Mouse (Mus musculus) neural tube, embryonic 10.5 days (tissue): ENCODE measurements around the gene Nipa1.
A peak's percentile ranks its signal among the peaks of the same experiment; 100 is the strongest.

Experiments used
- DNase-seq: peaks from one replicate; pipeline ENCODE4 v3.0.0-alpha.2; 2017; ENCODE audit warnings: low spot score; ENCODE audit errors: extremely low spot score

The Nipa1 gene

GRCm38 (mm10) chr7:56010318-56011017, 9.3 kb downstream of the Nipa1 start:
- no peak for DNase-seq

DNA sequence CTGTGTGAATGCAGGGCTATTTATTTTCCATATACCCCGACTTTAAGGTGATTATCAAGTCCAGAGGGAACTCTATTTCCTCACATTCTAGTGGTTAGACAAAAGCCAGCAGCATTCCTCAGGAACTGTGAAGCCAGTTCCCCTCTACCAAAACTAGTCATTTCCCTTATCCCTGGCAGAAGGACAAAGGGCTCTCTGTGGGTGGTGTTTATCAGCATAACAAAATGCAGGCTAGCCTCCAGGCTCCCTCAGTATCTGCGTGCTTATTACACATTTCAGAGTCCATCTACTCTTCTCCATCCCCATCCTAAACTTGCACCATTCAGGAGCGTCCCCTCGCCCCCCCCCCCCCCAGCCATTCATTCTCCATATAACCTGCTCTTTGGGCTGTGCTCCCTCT, 20.8 kb downstream of the Nipa1 start:
- DNase-seq: no peak

GRCm38 (mm10) chr7:55995013-55995412, 24.7 kb downstream of the Nipa1 start:
- DNase-seq: no peak

DNA sequence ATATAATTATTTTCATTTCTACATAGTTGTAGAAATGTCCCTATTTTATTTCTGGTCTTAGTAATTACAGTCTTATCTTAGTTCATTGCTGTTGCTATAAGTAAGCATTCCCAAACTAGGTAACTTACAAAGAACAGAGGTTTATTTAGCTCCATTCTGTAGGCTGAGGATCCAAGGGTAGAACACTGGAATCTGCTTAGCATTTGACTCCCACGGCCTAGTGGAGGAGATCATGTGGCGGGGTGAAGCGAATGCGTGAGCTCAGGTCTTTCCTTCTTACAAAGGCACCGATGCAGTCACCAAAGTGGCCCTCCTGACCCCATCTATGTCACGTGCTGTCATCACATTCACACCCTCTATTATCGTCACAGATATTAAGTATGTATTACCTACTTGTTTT, 27.9 kb downstream of the Nipa1 start:
- no peak for DNase-seq

GRCm38 (mm10) chr7:55991129-55991528, 28.6 kb downstream of the Nipa1 start:
- DNase-seq: no peak

DNA sequence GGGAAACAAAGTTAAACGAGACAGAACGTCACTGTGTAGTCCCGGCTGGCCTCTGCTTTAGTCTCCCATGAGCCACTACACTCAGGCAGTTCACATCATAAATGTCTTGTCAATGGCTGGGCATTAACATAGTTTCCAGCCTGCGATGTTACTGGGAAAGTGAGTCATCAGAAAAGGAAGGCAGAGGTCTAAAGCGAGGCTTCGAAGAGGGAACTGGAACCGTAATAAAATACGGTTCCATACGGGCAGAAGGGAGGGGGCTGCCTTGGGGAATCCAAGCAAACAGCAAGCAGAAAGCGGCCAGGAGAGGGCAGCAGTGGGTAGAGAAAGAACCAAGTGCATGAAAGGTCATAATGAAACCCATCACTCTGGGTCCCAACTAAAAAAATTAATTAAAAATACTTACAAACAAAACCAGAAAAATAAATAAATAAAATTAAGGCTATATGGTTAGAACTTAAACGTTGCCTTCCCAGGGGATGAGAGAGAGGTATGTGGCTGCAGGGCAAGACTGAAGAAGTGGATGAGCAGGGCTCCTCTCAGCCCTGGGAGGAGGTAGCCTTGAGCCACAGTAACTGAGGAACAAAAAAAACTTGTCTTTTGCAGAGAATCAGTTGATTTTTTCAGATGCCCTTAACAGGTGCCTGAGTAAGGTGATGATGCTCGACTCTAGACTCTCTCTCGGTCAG, 33.1 kb downstream of the Nipa1 start:
- DNase-seq: peak; percentile 76

- no peak for DNase-seq
These were observed 35.0 kb downstream of the Nipa1 start for GRCm38 (mm10) chr7:55984754-55985153.

GRCm38 (mm10) chr7:55983107-55983506, 36.6 kb downstream of the Nipa1 start:
- DNase-seq: no peak

GRCm38 (mm10) chr7:55982010-55982700, 37.6 kb downstream of the Nipa1 start:
- DNase-seq: no peak

DNA sequence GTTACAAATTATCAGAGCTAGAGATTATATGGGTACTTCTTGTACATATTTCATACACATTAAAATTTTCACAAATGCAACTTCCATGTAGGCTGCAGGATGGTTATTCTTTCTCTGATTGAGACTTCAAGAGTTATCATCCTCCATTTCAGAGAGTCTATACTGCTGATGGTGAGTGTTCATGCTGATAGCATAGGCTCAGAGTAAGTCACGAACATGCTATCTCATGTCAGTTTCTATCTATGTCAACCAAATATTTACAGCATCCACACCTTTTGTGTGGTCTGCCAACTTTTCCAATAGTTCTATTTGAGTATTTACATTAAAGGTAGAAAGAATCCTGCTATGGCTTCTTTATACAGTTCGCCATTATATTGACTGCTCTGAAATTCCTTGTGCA, 38.2 kb downstream of the Nipa1 start:
- no peak for DNase-seq

- DNase-seq: no peak
These were observed 45.3 kb downstream of the Nipa1 start for GRCm38 (mm10) chr7:55974429-55974828.

- no peak for DNase-seq
These were observed 50.3 kb downstream of the Nipa1 start for GRCm38 (mm10) chr7:55969415-55969814.

- no peak for DNase-seq
These were observed 51.4 kb downstream of the Nipa1 start for GRCm38 (mm10) chr7:55968258-55968901.

DNA sequence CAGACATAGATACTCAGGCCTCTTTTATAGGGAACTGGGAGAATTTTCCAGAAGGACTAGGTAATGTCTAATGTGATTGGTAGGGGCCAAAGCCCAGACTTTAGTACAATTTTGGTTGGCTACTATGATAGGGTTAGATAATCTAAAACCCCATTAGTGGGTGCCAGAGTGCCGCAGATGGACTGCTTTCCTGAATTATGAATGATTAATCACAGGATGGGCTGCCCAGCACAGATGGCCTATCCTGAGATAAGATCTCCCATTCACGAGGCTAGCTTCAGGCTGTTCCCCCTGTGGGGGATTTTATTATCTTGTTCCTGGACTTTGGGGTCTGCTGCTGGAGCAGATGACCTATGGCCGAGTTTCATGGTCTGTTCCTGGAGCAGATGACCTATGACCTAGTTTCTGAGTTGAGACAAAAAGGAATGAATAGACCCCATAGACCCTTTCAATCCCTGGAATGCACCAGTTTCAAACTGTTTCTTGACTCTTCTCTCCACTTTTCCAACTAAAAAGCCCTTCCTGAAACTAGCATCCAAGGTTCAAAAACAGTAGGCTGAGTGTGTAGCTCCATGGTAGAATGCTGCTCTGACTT, 52.8 kb downstream of the Nipa1 start:
- DNase-seq: no peak

DNA sequence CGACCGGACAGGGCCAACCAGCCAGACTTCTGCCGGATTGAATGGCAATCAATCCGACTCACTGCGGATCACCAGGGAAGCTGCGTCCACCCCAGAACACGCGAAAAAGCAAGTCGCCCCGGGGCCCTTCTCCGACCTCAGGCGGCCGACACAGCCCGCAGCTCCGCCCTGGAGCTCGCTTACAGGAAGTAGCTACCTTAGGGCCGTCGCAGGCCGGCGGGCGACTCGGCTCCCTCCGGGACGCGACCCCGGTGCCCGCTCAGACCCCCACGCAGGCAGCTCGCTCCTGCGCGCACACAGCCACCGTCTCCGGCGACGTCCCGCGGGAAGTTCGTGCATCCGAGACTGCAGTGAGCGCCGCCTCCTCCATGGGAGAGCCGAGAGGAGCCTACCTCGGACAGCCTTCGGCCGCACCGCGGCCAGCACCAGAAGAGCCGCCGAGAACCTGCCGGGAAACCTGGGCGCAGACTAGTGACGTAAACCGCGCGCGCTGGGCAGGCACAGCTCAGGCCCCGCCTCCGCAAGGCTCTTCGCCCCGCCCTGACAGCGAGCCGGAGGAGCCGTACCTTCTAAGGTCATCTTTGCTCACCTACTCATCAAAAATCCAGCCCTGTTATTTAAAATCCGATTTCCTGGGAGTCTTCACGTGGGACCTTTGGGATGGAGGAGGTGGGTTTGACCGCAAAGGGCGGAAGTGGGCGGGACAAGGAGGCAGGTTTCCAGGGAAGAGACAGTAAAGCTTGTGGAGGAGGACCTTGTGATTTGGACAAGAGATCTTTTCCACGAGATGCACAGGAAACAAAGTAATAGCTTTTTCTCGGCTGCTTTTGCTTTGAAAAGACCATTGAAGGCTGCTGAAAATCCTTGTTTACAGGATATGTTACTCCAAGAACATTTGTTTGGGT, 57.5 kb downstream of the Nipa1 start, which contains the start of gene Nipa2:
Nipa2 (minus strand) TSS at position 473 of the 905 bp plus-strand sequence.
- DNase-seq: peak; percentile 94

GRCm38 (mm10) chr7:55960506-55960905, 59.2 kb downstream of the Nipa1 start:
- no peak for DNase-seq

GRCm38 (mm10) chr7:55959801-55960200, 60.0 kb downstream of the Nipa1 start:
- DNase-seq: no peak

GRCm38 (mm10) chr7:55957916-55958315, 61.8 kb downstream of the Nipa1 start:
- no peak for DNase-seq

DNA sequence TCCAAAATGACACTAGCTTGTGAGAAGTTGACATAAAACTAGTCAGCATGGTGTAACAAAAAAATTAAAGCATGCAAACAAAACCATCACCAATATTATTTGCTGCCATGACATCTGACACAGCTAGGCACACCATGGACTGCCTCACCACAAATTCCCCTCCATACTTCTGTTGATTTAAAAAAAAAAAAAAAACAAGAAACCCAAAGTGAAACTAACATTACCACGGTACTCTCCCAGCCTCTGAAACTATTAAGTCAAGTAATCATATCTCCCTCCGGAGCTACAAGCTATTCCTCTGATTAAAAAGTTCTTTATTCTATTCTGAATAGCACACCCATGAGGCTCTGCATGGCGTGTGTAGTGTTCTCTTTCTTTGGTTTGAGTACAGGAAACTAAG, 62.6 kb downstream of the Nipa1 start:
- DNase-seq: no peak

GRCm38 (mm10) chr7:55956054-55956453, 63.7 kb downstream of the Nipa1 start:
- no peak for DNase-seq
